Mouse (Mus musculus) kidney, embryonic 15.5 days (tissue): ENCODE results near the gene Slc9b2. TPM values are rescaled to one million over a fixed set of nuclear protein-coding genes. Genes with fewer than 3 reads are reported as not detected.

ENCODE experiments used
- ATAC-seq: fragments of 200-750 bp; cut with Nextera tagmentation; replicated peaks from 2 replicates; pipeline ENCODE4 v1.8.0; 2017; ENCODE audit warnings: moderate TSS enrichment; ENCODE audit not compliant: low FRiP score
- H3K27ac ChIP-seq: fragments of 300-500 bp; sonication (generic); 2 replicates; pipeline ENCODE4 v1.5.1; 2015; ENCODE audit warnings: mild to moderate bottlenecking, inconsistent platforms
- H3K27me3 ChIP-seq: fragments of 300-500 bp; sonication (generic); 2 replicates; pipeline ENCODE4 v1.6.1; 2015; ENCODE audit warnings: inconsistent platforms
- H3K36me3 ChIP-seq: fragments of 300-500 bp; sonication (generic); 2 replicates; pipeline ENCODE4 v1.6.1; 2015; ENCODE audit warnings: inconsistent platforms
- H3K4me1 ChIP-seq: fragments of 300-500 bp; sonication (generic); 2 replicates; pipeline ENCODE4 v1.6.1; 2015; ENCODE audit warnings: inconsistent platforms
- H3K4me2 ChIP-seq: fragments of 300-500 bp; sonication (generic); 2 replicates; pipeline ENCODE4 v1.6.1; 2015; ENCODE audit warnings: moderate library complexity, mild to moderate bottlenecking, inconsistent platforms
- H3K4me3 ChIP-seq: fragments of 300-500 bp; sonication (generic); replicated peaks from 2 replicates; pipeline ENCODE4 v1.5.1; 2015; ENCODE audit warnings: mild to moderate bottlenecking, inconsistent platforms
- H3K9ac ChIP-seq: fragments of 300-500 bp; sonication (generic); 2 replicates; pipeline ENCODE4 v1.6.1; 2015; ENCODE audit warnings: mild to moderate bottlenecking, inconsistent platforms
- H3K9me3 ChIP-seq: fragments of 300-500 bp; sonication (generic); replicated peaks from 2 replicates; pipeline ENCODE4 v1.6.1; 2016; ENCODE audit warnings: inconsistent platforms
- WGBS: fragments of 180-500 bp; shearing (Covaris S2); methylation state at CpG from one replicate; pipeline ENCODE4 v1.1.7; 2015; ENCODE audit warnings: mixed read lengths; 5-methylcytosine and 5-hydroxymethylcytosine counted together
- polyA plus RNA-seq: library from polyadenylated mRNA; unstranded; fragments of >200 nt; fragmentation: Nextera tagmentation; extraction: Ambion mirVana; gene quantifications from 2 replicates; pipeline ENCODE4 v1.2.1, GENCODE M21; 2015

Gene Slc9b2
- polyA plus RNA-seq, 1 experiment from 2014 or later: 2.5 TPM

GRCm38 (mm10) chr3:135314811-135315210 is 7.3 kb downstream of the Slc9b2 start:
- Histone ChIP-seq H3K4me2 (no peak overlapping the region), H3K4me3 (no peak overlapping the region), H3K4me1 (no peaks in the 10 kb centered on the region), H3K9ac (no peak overlapping the region), H3K9me3 (no peaks in the 10 kb centered on the region), H3K27ac (no peak overlapping the region), H3K36me3 (no peaks in the 10 kb centered on the region), H3K27me3 (no peaks in the 10 kb centered on the region)
- 75% methylated on average over 2 of the region's 2 CpGs for WGBS
- ATAC-seq: no peak

DNA sequence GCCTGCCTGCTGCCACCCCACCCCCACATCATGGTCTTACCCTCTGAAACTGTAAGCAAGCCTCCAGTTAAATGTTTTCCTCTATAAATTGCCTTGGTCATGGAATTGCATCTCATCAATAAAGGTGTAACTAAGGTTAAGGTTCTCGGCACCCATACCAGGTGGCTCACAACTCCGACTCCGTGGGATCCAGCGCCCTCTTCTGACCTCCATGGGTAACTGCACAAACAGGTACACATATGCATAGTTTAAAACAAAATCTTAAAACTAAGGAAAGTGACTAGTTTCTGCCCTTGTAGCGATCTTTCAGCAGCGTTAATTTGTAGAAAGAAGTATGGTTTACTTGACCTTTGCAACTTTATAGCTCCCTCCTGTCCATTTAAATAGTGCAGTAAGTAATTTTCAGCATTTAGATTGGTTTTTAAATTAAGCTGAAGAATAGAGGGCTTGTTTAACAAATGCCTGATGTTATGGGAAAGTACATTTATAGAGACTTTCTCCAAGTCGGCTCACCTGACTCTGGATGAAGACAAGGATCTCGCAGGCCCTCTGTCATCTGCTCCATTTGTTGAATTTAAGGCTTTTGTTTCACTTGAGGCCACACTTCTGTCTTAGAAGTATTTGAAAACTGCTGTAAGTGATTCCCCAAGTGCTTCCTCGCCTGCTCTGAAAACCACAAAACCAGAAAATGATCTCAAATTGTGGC is 8.4 kb downstream of the Slc9b2 start:
- Histone ChIP-seq H3K4me3 (no peak overlapping the region), H3K27me3 (no peaks in the 10 kb centered on the region), H3K4me1 (no peaks in the 10 kb centered on the region), H3K36me3 (no peaks in the 10 kb centered on the region), H3K9ac (no peak overlapping the region), H3K9me3 (no peaks in the 10 kb centered on the region), H3K4me2 (no peak overlapping the region), H3K27ac (no peak overlapping the region)
- 91% methylated on average over 9 of the region's 9 CpGs for WGBS
- ATAC-seq: no peak

DNA sequence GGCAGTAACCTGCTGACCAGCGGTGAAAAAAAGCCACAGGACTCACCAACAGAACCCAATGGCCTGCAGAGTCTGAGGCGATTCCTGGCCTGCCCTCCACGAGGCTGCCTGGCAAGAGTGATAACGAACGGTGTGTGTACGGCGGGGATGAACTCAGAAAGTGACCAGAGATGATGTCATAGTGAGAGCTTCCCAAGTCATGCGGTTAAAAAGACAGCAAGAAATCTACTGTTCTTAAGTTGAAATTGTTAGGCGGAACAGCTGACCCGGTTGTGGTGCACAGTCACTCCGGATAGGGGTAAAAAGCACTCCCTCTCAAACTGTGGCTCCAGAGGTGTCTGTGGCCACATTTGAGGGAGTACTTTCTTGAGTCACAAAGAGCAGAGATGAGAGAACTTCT is 10.8 kb downstream of the Slc9b2 start:
- no peak for ATAC-seq
- no peak overlapping the region for H3K27ac ChIP-seq
- WGBS: 84% methylated on average over 11 of the region's 11 CpGs
- no peaks in the 10 kb centered on the region for H3K4me1 ChIP-seq
- no peak overlapping the region for H3K4me2 ChIP-seq
- no peak overlapping the region for H3K4me3 ChIP-seq
- H3K9ac ChIP-seq: no peak overlapping the region
- H3K27me3 ChIP-seq: no peaks in the 10 kb centered on the region
- no peaks in the 10 kb centered on the region for H3K9me3 ChIP-seq
- H3K36me3 ChIP-seq: no peaks in the 10 kb centered on the region

DNA sequence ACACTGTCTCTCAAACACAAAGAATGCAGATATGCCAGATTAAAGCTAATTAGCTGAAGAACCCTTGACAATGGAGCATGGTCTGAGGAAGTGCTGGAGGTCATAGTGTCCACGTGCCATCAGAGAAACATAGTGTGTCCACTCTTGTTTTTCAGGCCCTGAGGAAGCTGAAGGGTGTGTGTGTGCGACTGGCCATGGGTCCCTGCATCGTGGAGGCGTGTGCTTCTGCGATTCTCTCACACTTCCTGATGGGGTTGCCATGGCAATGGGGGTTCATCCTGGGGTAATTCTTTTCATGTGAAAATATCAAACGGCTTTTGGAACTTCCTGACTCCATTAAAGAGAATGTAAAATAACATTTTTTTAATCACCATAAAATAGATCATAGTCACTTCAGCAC is 16.9 kb downstream of the Slc9b2 start:
- Histone ChIP-seq H3K9ac (no peak overlapping the region), H3K27ac (no peak overlapping the region), H3K4me1 (no peaks in the 10 kb centered on the region), H3K4me2 (no peak overlapping the region), H3K36me3 (no peaks in the 10 kb centered on the region), H3K4me3 (no peak overlapping the region), H3K27me3 (no peaks in the 10 kb centered on the region), H3K9me3 (no peaks in the 10 kb centered on the region)
- ATAC-seq: no peak
- 57% methylated on average over 6 of the region's 6 CpGs for WGBS

DNA sequence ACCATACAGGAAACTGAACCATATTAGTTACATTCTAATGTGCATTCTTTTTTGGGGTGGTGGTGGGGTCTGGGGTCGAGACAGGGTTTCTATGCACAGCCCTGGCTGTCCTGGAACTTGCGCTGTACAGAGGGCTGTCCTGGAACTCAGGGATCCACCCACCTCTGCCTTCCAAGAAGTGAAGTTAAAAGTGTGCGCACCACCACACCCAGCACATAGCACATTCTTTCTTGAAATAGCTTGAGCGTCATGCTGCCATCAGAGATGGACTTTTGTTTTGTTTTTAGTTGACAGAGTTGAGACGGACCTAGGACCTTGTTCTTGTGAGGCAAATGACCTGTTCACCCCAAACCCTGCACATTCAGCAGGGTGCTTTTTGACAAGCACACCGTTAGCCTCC is 19.7 kb downstream of the Slc9b2 start:
- H3K4me1 ChIP-seq: no peaks in the 10 kb centered on the region
- no peaks in the 10 kb centered on the region for H3K36me3 ChIP-seq
- no peak overlapping the region for H3K4me2 ChIP-seq
- no peak overlapping the region for H3K27ac ChIP-seq
- no peaks in the 10 kb centered on the region for H3K27me3 ChIP-seq
- WGBS: 74% methylated on average over 6 of the region's 6 CpGs
- H3K4me3 ChIP-seq: no peak overlapping the region
- no peak overlapping the region for H3K9ac ChIP-seq
- no peak for ATAC-seq
- H3K9me3 ChIP-seq: no peaks in the 10 kb centered on the region

- H3K36me3 ChIP-seq: no peaks in the 10 kb centered on the region
- ATAC-seq: no peak
- no peaks in the 10 kb centered on the region for H3K9me3 ChIP-seq
- H3K4me2 ChIP-seq: no peak overlapping the region
- 57% methylated on average over 2 of the region's 2 CpGs for WGBS
- H3K27me3 ChIP-seq: no peaks in the 10 kb centered on the region
- H3K4me3 ChIP-seq: no peak overlapping the region
- no peak overlapping the region for H3K27ac ChIP-seq
- H3K9ac ChIP-seq: no peak overlapping the region
- no peaks in the 10 kb centered on the region for H3K4me1 ChIP-seq
Observed at GRCm38 (mm10) chr3:135327601-135328000, 20.1 kb downstream of the Slc9b2 start.

DNA sequence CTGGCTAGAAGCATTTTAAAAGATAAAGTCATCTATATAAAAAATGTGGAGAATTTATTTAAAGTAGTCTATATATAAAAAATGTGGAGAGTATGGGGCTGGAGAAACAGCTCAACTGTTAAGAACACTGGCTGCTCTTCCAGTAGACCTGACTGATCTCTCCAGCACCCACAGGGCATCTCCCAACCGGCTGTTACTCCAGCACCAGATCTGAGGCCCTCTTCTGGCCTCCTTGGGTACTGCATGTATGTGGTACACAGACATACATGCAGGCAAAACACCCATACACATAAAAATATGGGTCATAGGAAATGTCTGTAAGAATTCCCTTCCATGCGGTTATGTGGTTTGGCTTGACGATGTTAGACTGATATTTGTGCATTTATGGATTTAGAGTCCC is 21.1 kb downstream of the Slc9b2 start:
- Histone ChIP-seq H3K9me3 (no peaks in the 10 kb centered on the region), H3K4me1 (no peaks in the 10 kb centered on the region), H3K4me2 (no peak overlapping the region), H3K36me3 (no peaks in the 10 kb centered on the region), H3K4me3 (no peak overlapping the region), H3K27me3 (no peaks in the 10 kb centered on the region), H3K27ac (no peak overlapping the region), H3K9ac (no peak overlapping the region)
- ATAC-seq: no peak
- 58% methylated on average over 3 of the region's 3 CpGs for whole genome bisulfite sequencing

- Histone ChIP-seq H3K27me3 (no peaks in the 10 kb centered on the region), H3K4me1 (no peaks in the 10 kb centered on the region), H3K9me3 (no peaks in the 10 kb centered on the region), H3K36me3 (no peaks in the 10 kb centered on the region), H3K9ac (no peak overlapping the region), H3K27ac (no peak overlapping the region), H3K4me2 (no peak overlapping the region), H3K4me3 (no peak overlapping the region)
- ATAC-seq: no peak
Observed at GRCm38 (mm10) chr3:135332691-135333090, 25.2 kb downstream of the Slc9b2 start.

GRCm38 (mm10) chr3:135333763-135334162 is 26.3 kb downstream of the Slc9b2 start:
- Histone ChIP-seq H3K9me3 (no peaks in the 10 kb centered on the region), H3K4me3 (no peak overlapping the region), H3K36me3 (no peaks in the 10 kb centered on the region), H3K27me3 (no peaks in the 10 kb centered on the region), H3K4me2 (no peak overlapping the region), H3K9ac (no peak overlapping the region), H3K4me1 (no peaks in the 10 kb centered on the region), H3K27ac (no peak overlapping the region)
- no peak for ATAC-seq
- 56% methylated on average over 4 of the region's 4 CpGs for WGBS

- WGBS: 75% methylated on average over 14 of the region's 14 CpGs
- ATAC-seq: no peak
- H3K27me3 ChIP-seq: no peaks in the 10 kb centered on the region
Observed at GRCm38 (mm10) chr3:135347739-135348264, 40.3 kb downstream of the Slc9b2 start, which contains the start of gene Slc9b1. Slc9b1 (plus strand) TSS chr3:135348029.

DNA sequence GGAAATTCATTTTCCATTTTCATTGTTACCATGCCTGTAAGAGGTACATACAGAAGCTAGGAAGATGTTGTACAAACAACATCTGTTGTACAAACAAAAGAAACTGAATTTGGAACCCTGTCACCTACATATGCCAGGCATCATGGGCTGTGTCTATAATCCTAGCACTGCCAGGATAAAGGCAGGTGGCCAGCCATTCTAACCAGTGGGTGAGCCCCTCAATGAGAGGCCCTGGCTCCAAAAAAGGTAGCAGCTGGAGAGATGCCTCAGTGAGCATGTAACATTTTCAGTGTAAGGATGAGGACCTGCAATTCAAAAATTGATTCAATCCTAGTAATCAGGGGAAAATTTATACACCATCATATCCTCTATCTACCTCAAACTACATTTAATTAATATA is 41.5 kb downstream of the Slc9b2 start:
- ATAC-seq: no peak
- Histone ChIP-seq H3K9me3 (no peaks in the 10 kb centered on the region), H3K27ac (no peak overlapping the region), H3K27me3 (no peaks in the 10 kb centered on the region), H3K9ac (no peak overlapping the region), H3K4me3 (no peak overlapping the region), H3K4me2 (no peak overlapping the region), H3K4me1 (no peaks in the 10 kb centered on the region), H3K36me3 (no peaks in the 10 kb centered on the region)

More at GRCm38 (mm10) chr3:135347739-135348264, 40.3 kb downstream of the Slc9b2 start, which contains the start of gene Slc9b1:
- H3K4me3 ChIP-seq: no peak within 1 kb of the TSS
- H3K9ac ChIP-seq: no peak within 1 kb of the TSS
- no peak within 1 kb of the TSS for H3K4me2 ChIP-seq
- no peaks in the 10 kb centered on the region for H3K9me3 ChIP-seq
- H3K4me1 ChIP-seq: no peaks in the 10 kb centered on the region
- no peak within 1 kb of the TSS for H3K27ac ChIP-seq
- no peaks in the 10 kb centered on the region for H3K36me3 ChIP-seq

GRCm38 (mm10) chr3:135351857-135352256 is 44.4 kb downstream of the Slc9b2 start:
- 95% methylated on average over 3 of the region's 3 CpGs for WGBS
- H3K36me3 ChIP-seq: no peaks in the 10 kb centered on the region
- no peak overlapping the region for H3K9ac ChIP-seq
- ATAC-seq: no peak
- no peaks in the 10 kb centered on the region for H3K9me3 ChIP-seq
- H3K4me3 ChIP-seq: no peak overlapping the region
- H3K4me2 ChIP-seq: no peak overlapping the region
- no peak overlapping the region for H3K27ac ChIP-seq
- H3K27me3 ChIP-seq: no peaks in the 10 kb centered on the region
- H3K4me1 ChIP-seq: no peaks in the 10 kb centered on the region

DNA sequence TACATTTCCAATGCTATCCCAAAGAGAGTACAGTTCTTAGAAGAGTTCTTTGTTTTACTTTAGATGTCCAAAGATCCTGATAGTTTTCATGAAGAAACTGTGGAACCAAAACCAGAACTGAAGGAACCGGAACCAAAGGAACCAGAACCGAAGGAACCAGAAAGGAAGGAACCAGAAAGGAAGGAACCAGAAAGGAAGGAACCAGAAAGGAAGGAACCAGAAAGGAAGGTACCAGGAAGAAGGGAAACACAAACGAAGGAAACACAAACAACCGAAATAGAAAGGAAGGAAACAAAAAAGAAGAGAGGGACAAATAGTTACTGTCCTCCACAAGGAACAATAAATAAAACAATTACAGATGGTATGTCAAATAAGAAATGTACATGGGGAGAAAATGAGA is 49.9 kb downstream of the Slc9b2 start:
- Histone ChIP-seq H3K9me3 (no peaks in the 10 kb centered on the region), H3K4me3 (no peak overlapping the region), H3K4me2 (no peak overlapping the region), H3K4me1 (no peaks in the 10 kb centered on the region), H3K9ac (no peak overlapping the region), H3K27me3 (no peaks in the 10 kb centered on the region), H3K27ac (no peak overlapping the region), H3K36me3 (no peaks in the 10 kb centered on the region)
- WGBS: 80% methylated on average over 4 of the region's 4 CpGs
- ATAC-seq: no peak
